Mouse (Mus musculus) large intestine, adult 2 months (tissue): ENCODE measurements around the gene 2200002D01Rik. TPM values are rescaled to one million over a fixed set of nuclear protein-coding genes. Genes with fewer than 3 reads are reported as not detected.
"Not testable (repeated sequence)": the region's sequence is repeated elsewhere in the genome, so short reads cannot be mapped to it uniquely, and the experiment has no call there.

Experiments used
- DNase-seq: peaks from one replicate; pipeline ENCODE4 v3.0.0-alpha.2; 2012; ENCODE audit warnings: low read depth, low spot score
- WGBS: fragments of 180-500 bp; shearing (Covaris S2); methylation state at CpG from one replicate; pipeline ENCODE4 v1.1.7; 2018; 5-methylcytosine and 5-hydroxymethylcytosine counted together
- polyA plus RNA-seq: library from polyadenylated mRNA; depleted of rRNA; stranded (reverse); fragments of >200 nt; gene quantifications from 2 replicates; pipeline ENCODE4 v1.2.3, GENCODE M21; 2012

Gene 2200002D01Rik
- polyA plus RNA-seq, 1 experiment: 527 TPM

GRCm38 (mm10) chr7:29244732-29245416, 3.4 kb downstream of the 2200002D01Rik start:
- DNase-seq: no peak
- 74% methylated on average over 7 of the region's 7 CpGs for WGBS

GRCm38 (mm10) chr7:29238019-29238967, 10.0 kb downstream of the 2200002D01Rik start, which contains the start of gene Yif1b:
Yif1b (plus strand) TSS chr7:29238329.
- under 1% methylated on average over 60 of the region's 60 CpGs for WGBS
- peak; percentile 97 for DNase-seq

DNA sequence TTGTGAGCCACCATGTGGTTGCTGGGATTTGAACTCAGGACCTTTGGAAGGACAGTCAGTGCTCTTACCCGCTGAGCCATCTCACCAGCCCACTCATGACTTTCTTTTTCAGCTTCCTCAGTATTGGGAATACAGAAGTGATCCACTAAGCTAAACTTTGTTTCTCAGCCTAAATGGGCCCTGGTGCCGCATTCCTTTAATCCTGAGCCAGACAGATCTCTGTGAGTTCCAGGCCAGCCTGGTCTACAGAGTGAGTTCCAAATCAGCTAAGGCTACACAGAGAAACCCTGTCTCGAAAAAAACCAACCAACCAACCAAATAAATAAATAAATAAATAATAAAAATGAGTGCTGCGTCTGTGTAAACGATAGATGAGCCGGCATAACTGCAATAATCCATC, 10.7 kb downstream of the 2200002D01Rik start:
- 20% methylated on average over 6 of the region's 6 CpGs for WGBS
- not testable (repeated sequence) for DNase-seq

- no peak for DNase-seq
- 81% methylated on average over 4 of the region's 4 CpGs for WGBS
Observed at GRCm38 (mm10) chr7:29236593-29236992, 11.7 kb downstream of the 2200002D01Rik start.

DNA sequence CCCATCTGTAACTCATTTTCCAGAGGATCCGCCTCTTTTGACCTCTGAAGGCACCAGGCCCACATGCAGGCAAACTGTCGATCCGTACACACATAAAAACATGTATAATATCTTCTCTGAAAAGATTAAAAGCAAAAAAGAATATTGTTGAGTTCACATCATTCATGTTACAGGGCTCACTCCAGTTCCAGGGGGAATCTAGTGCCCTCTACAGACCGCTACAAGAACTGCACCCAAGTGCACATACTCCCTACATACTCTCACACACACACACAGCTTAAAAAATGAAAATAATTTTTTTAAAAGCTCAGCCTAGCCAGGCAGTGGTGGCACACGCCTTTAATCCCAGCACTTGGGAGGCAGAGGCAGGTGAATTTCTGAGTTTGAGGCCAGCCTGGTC, 13.6 kb downstream of the 2200002D01Rik start:
- 89% methylated on average over 5 of the region's 5 CpGs for WGBS
- DNase-seq: no peak

GRCm38 (mm10) chr7:29233745-29234144, 14.5 kb downstream of the 2200002D01Rik start:
- no peak for DNase-seq
- WGBS: 29% methylated on average over 6 of the region's 6 CpGs

- no peak for DNase-seq
- WGBS: under 1% methylated on average over 62 of the region's 62 CpGs
Observed at GRCm38 (mm10) chr7:29232247-29233013, 15.8 kb downstream of the 2200002D01Rik start, which contains the start of gene Kcnk6. Kcnk6 (minus strand) TSS chr7:29232515.

GRCm38 (mm10) chr7:29231517-29231916, 16.7 kb downstream of the 2200002D01Rik start:
- WGBS: 61% methylated on average over 3 of the region's 3 CpGs
- no peak for DNase-seq

GRCm38 (mm10) chr7:29230560-29230959, 17.7 kb downstream of the 2200002D01Rik start:
- WGBS: 72% methylated on average over 3 of the region's 3 CpGs
- DNase-seq: no peak

DNA sequence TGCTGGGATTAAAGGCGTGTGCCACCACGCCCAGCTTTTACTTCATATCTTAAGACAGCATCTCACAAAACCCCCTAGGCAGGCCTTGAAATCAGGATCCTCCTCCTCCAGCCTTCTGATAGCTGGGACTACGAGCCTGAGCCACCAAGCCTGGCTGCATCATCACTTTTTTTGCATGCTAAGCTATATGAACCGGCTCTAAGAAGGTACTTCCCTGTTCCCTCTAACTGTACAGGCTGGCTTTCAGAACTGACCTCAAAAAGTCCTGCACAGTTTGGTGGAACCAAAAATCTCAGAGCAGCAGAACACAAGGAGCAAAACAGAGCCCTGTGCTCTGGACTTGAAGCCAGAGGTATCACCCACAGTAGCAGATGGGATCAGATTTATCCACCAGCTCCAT, 20.1 kb downstream of the 2200002D01Rik start:
- 64% methylated on average over 4 of the region's 4 CpGs for WGBS

DNA sequence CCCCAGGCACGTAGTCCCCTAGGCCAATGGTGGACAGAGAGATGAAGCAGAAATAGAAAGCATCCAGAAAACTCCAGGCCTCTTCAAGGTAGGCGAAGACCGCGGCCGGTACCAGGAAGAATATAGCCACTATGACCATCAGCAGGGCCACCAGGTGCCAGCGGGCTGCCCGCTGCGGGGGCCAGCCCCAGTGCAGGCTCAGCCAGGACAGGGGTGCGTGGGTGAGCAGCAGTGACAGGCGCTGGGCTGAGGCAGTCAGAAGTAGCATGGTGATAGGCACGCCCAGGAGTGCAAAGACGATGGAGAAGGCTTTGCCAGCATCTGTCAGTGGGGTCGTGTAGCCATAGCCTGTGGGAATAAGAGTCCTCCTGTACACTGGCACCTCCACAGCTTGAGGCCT, 22.7 kb downstream of the 2200002D01Rik start:
- WGBS: 83% methylated on average over 13 of the region's 13 CpGs
- no peak for DNase-seq

More for the DNA sequence above, 20.1 kb downstream of the 2200002D01Rik start:
- no peak for DNase-seq

DNA sequence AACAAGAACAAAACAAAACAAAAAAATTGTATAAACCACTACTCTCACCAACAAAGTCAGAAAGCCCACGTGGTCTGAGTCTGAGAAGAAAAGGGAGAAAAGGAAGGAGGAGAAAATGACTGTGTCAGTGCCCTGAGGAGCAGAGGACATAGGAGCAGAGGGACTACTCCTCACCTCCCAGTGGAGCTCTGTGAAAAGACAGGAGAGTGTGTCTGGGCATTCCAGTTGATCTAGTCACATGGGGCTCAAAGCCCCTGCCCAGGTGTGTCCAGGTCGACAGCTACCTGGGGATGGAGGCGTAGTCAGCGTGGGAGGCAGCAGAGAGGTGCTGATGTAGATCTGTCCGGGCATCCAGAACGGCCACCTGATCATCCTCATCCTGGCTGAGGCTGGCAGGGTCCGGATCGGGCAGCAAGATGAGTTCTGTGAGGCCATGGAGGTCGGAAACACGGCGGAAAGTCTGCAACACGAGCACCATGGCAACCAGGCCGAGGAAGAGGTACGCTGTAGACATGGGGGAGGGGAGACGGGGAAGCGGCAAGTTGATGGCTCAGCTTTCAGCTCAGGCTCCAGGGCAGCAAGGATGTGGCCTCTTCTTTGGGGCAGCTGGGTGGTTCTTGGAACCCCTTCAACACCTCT, 23.4 kb downstream of the 2200002D01Rik start:
- DNase-seq: no peak

GRCm38 (mm10) chr7:29214846-29215245, 33.4 kb downstream of the 2200002D01Rik start:
- WGBS: 72% methylated on average over 15 of the region's 15 CpGs
- no peak for DNase-seq

More for the DNA sequence above, 23.4 kb downstream of the 2200002D01Rik start:
- 58% methylated on average over 16 of the region's 16 CpGs for WGBS

- 46% methylated on average over 2 of the region's 2 CpGs for WGBS
Observed at GRCm38 (mm10) chr7:29214236-29214635, 34.0 kb downstream of the 2200002D01Rik start.

GRCm38 (mm10) chr7:29213675-29214082, 34.6 kb downstream of the 2200002D01Rik start, which contains the start of gene Catsperg1:
Catsperg1 (minus strand) TSS chr7:29214035.
- WGBS: 29% methylated on average over 20 of the region's 20 CpGs
- DNase-seq: no peak

More at GRCm38 (mm10) chr7:29214236-29214635, 34.0 kb downstream of the 2200002D01Rik start:
- DNase-seq: no peak

- not testable (repeated sequence) for DNase-seq
- WGBS: 62% methylated on average over 40 of the region's 40 CpGs
Observed at GRCm38 (mm10) chr7:29212775-29213560, 35.3 kb downstream of the 2200002D01Rik start.

DNA sequence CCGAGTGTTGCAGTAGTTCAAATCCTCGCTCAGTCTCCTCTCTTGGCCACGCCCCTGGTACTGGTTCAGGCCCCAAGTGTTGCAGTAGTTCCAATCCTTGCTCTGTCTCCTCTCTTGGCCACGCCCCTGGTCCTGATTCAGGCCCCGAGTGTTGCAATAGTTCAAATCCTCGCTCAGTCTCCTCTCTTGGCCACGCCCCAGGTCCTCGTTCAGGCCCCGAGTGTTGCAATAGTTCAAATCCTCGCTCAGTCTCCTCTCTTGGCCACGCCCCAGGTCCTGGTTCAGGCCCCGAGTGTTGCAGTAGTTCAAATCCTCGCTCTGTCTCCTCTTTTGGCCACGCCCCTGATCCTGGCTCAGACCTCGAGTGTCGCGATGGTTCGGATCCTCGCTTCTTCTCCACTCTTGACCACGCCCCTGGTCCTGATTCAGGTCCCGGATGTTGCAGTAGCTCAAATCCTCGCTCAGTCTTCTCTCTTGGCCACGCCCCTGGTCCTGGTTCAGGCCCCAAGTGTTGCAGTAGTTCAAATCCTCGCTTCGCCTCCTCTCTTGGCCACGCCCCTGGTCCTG, 36.0 kb downstream of the 2200002D01Rik start:
- DNase-seq: no peak
- 39% methylated on average over 26 of the region's 26 CpGs for WGBS
